Mouse (Mus musculus) frontal cortex, postnatal 25 days (tissue): ENCODE data around the gene Cmbl.

Experiments
- DNase-seq, 2 experiments: peaks; one replicate each; pipeline ENCODE4 v3.0.0; 2022; ENCODE audit warnings: low spot score in 2 of 2

The Cmbl gene

GRCm38 (mm10) chr15:31627277-31628154, 62.3 kb downstream of the Cmbl start:
- no peak for DNase-seq

- no peak for DNase-seq
These were observed 63.0 kb downstream of the Cmbl start for GRCm38 (mm10) chr15:31628180-31628579.

- no peak for DNase-seq
These were observed 64.4 kb downstream of the Cmbl start for GRCm38 (mm10) chr15:31629556-31629955.

DNA sequence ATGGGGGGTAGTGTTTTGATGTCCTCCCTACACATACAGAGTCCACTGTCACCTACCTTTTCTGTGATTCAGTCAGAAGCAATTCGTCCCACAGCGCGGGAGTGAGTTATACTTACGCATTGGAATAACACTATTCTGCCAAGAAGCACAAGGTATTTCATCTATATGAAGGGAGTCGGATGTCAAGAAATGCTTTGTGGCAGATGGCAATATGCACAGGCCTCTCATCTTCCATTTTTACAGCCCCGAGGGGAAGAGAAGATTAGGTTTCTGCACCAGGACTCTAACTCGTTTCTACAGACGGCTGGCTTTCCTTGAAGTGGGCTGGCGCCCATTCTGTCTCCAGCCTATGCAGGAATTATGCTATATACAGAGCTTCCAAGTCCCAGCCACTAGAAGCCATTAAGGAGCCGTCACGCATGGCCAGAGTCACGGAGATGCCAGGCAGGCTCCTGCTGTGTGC, 66.2 kb downstream of the Cmbl start:
- no peak for DNase-seq

- no peak for DNase-seq
These were observed 67.3 kb downstream of the Cmbl start for GRCm38 (mm10) chr15:31632478-31632877.

- DNase-seq, result peak in 1 of 2 experiments; percentile 6
These were observed 69.4 kb downstream of the Cmbl start for GRCm38 (mm10) chr15:31634582-31634981.

- no peak for DNase-seq
These were observed 71.0 kb downstream of the Cmbl start for GRCm38 (mm10) chr15:31636091-31636595.
